Mouse (Mus musculus) liver, postnatal 0 days (tissue): Measurements from ENCODE around the gene Zcchc3.

Experiments
- CTCF ChIP-seq: sonication (generic); IDR thresholded peaks from 2 replicates; pipeline ENCODE4 v1.5.1; 2016; ENCODE audit warnings: antibody characterized with exemption, low read depth
- EP300 ChIP-seq: IDR thresholded peaks from 2 replicates; pipeline ENCODE4 v1.6.1; 2016; ENCODE audit warnings: antibody characterized with exemption, low read depth, mild to moderate bottlenecking

DNA sequence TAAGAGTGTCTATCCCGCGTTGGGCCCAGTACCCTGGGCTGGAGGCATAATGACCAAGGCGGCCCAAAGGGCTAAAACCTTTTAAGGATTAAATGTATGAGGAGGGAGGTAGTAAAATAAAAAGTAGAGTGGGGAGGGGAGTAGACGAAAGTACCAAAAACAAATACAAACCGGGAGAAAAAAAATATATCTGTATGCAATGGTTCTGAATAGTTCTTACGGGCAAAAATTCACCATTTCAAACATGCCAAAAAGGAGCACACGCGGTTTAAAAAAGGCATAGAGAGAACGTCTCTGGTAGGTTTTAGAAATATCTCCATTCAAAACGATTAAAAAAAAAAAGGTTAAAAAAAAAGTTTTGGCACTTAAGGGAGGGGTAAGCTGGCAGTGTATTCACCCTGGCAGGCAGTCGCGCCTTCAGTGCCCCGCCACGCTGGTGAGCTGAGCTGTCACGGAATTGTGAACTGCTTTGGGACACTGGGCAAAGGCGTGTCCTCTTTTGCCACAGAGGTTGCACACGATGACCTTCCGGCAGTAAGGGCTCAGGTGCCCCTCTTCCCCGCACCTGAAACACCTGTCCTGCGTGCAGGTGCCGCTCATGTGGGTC is 1.6 kb downstream of the Zcchc3 start:
- no peak for TF ChIP-seq EP300
- TF ChIP-seq CTCF: no peak
